Mouse (Mus musculus) liver, embryonic 14.5 days (tissue): ENCODE measurements around the gene Chrnb4.

ENCODE experiments used
- CTCF ChIP-seq: IDR thresholded peaks from 2 replicates; pipeline ENCODE4 v1.5.1; 2016; ENCODE audit warnings: antibody characterized with exemption, low read depth, control low read depth
- EP300 ChIP-seq: IDR thresholded peaks from 2 replicates; pipeline ENCODE4 v1.6.1; 2016; ENCODE audit warnings: antibody characterized with exemption, low read depth

- TF ChIP-seq CTCF (no peak), EP300 (no peak)
Measured at GRCm38 (mm10) chr9:55023326-55023725, 25.3 kb downstream of the Chrnb4 start.
